Mouse (Mus musculus) embryonic fibroblast, embryonic 13.5 days (primary cell): Measurements from ENCODE around the gene Fam69a.

ENCODE experiments used
- CTCF ChIP-seq: IDR thresholded peaks from 2 replicates; pipeline ENCODE4 v1.5.1; 2011; ENCODE audit warnings: mild to moderate bottlenecking, control low read depth, low read length, moderate library complexity, borderline replicate concordance; ENCODE audit not compliant: insufficient read depth
- POLR2A ChIP-seq: IDR thresholded peaks from 2 replicates; pipeline ENCODE4 v1.6.1; 2011; ENCODE audit warnings: low read depth, mild to moderate bottlenecking, control low read depth, low read length, moderate library complexity

DNA sequence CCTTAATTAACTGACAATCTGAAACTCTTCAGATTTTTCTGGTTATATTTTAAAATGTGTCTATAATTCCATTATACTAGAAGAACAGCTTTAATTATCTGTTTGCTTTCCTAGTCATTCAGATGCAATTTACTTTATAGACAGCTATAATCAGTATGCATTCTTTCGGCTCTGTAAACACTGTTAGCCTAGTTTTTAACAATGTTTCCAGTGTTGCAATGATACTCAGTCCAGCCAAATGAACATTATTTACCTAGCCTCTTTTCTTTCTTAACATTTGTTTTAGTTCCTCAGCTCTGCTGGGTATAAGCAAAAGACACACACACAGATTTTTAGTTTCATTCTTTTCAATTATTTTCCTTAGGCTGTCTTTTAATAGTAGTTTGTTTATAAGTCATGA, 38.0 kb downstream of the Fam69a start:
- TF ChIP-seq POLR2A (no peak), CTCF (no peak)
